Mouse (Mus musculus): Measurements from ENCODE around the gene Ndufa7.

- TF ChIP-seq EP300 (IDR thresholded peaks at IDR 0.05) (no peak), CTCF (IDR thresholded peaks at IDR 0.05) (no peak)
These were observed 39.4 kb upstream of the Ndufa7 start for GRCm38 (mm10) chr17:33784939-33785338.

All from lung, postnatal 0 days (tissue).